Mouse (Mus musculus) kidney, adult 11 months (tissue): Measurements from ENCODE around the gene Armh3.
A peak's percentile ranks its signal among the peaks of the same experiment; 100 is the strongest.

Source experiments
- DNase-seq: peaks from one replicate; pipeline ENCODE4 v3.0.0; 2022

The Armh3 gene

GRCm38 (mm10) chr19:46032731-46033510 lies 34.6 kb upstream of the Armh3 start:
- DNase-seq, result no peak

- no peak for DNase-seq
These were observed 33.6 kb upstream of the Armh3 start for GRCm38 (mm10) chr19:46031689-46032432.

- no peak for DNase-seq
These were observed 32.1 kb upstream of the Armh3 start for GRCm38 (mm10) chr19:46030196-46030983.

- no peak for DNase-seq
These were observed 31.4 kb upstream of the Armh3 start for GRCm38 (mm10) chr19:46029652-46030051.

- no peak for DNase-seq
These were observed 30.5 kb upstream of the Armh3 start for GRCm38 (mm10) chr19:46028747-46029320.

- DNase-seq, result no peak
These were observed 28.3 kb upstream of the Armh3 start for GRCm38 (mm10) chr19:46026567-46026966.

- no peak for DNase-seq
These were observed 26.7 kb upstream of the Armh3 start for GRCm38 (mm10) chr19:46024959-46025358.

GRCm38 (mm10) chr19:46016023-46016422 lies 17.7 kb upstream of the Armh3 start:
- DNase-seq, result no peak

GRCm38 (mm10) chr19:46014572-46015178 lies 16.4 kb upstream of the Armh3 start:
- peak; percentile 93 for DNase-seq

- DNase-seq, result no peak
These were observed 7.4 kb upstream of the Armh3 start for GRCm38 (mm10) chr19:46005680-46006079.

- no peak for DNase-seq
These were observed 6.7 kb upstream of the Armh3 start for GRCm38 (mm10) chr19:46004814-46005466.

GRCm38 (mm10) chr19:46003371-46004226 lies 5.3 kb upstream of the Armh3 start, which contains the start of gene Hps6:
Gene Hps6 (plus strand): TSS chr19:46003508.
- peak; percentile 91 for DNase-seq

- no peak for DNase-seq
These were observed 4.0 kb upstream of the Armh3 start for GRCm38 (mm10) chr19:46002279-46002678.

GRCm38 (mm10) chr19:45999378-45999777 lies 1.1 kb upstream of the Armh3 start:
- no peak for DNase-seq

GRCm38 (mm10) chr19:45998694-45999217 lies 468 bp upstream of the Armh3 start:
- no peak for DNase-seq

- no peak for DNase-seq
These were observed 923 bp downstream of the Armh3 start for GRCm38 (mm10) chr19:45997365-45997764.

- DNase-seq, result peak; percentile 77
These were observed 4.1 kb downstream of the Armh3 start for GRCm38 (mm10) chr19:45993981-45994737.

GRCm38 (mm10) chr19:45993441-45993840 lies 4.8 kb downstream of the Armh3 start:
- peak; percentile 78 for DNase-seq

- no peak for DNase-seq
These were observed 7.1 kb downstream of the Armh3 start for GRCm38 (mm10) chr19:45991171-45991570.

- DNase-seq, result no peak
These were observed 10.1 kb downstream of the Armh3 start for GRCm38 (mm10) chr19:45988238-45988637.
